Comparison of ENCODE assay signal across 11 mouse cellular contexts in genomic region chr1:194578270-194578669, GRCm38 (mm10). TPM values are rescaled to one million over a fixed set of nuclear protein-coding genes. Genes with fewer than 3 reads are reported as not detected.
DNase-seq lines count a peak whose midpoint lies in the region; ATAC-seq and TF ChIP-seq lines count a peak whose summit lies in the region.
"Had no signal": no experiment of that assay in that cellular context is flagged by ENCODE, and none has a peak within 500 bp of the region (broad histone marks: within the 10 kb centered on the region; RNA-seq: fewer than 3 reads in every experiment).

No protein-coding gene starts in this region.

- no peaks in the 10 kb centered on the region for H3K4me1 ChIP-seq in midbrain, embryonic 16.5 days (ENCODE audit: control insufficient read depth, insufficient read depth, low read length)
- peaks cover 4% of the 10 kb centered on the region; the same call in 1 of the 2 replicates for H3K4me1 ChIP-seq in midbrain, embryonic 10.5 days
- H3K4me1 ChIP-seq in lung, postnatal 0 days (ENCODE audit: insufficient read depth, low read depth, low read length), result no peaks in the 10 kb centered on the region
- H3K4me1 ChIP-seq in embryonic facial prominence, embryonic 10.5 days, result no peaks in the 10 kb centered on the region
- no peaks in the 10 kb centered on the region for H3K4me1 ChIP-seq in liver, embryonic 12.5 days
- H3K4me1 ChIP-seq: heart, embryonic 13.5 days; limb, embryonic 13.5 days had no signal

- H3K9me3 ChIP-seq in midbrain, embryonic 16.5 days (replicated peaks; ENCODE audit: control insufficient read depth, low read length, poor library complexity, severe bottlenecking), result no peaks in the 10 kb centered on the region
- no peaks in the 10 kb centered on the region for H3K9me3 ChIP-seq in midbrain, embryonic 10.5 days (replicated peaks)
- no peaks in the 10 kb centered on the region for H3K9me3 ChIP-seq in lung, postnatal 0 days (ENCODE audit: low read length)
- no peaks in the 10 kb centered on the region for H3K9me3 ChIP-seq in embryonic facial prominence, embryonic 10.5 days
- H3K9me3 ChIP-seq in liver, embryonic 12.5 days (replicated peaks), result no peaks in the 10 kb centered on the region
- H3K9me3 ChIP-seq: heart, embryonic 13.5 days; limb, embryonic 13.5 days had no signal

- 81% methylated on average over 3 of the region's 3 CpGs for WGBS in midbrain, embryonic 16.5 days
- WGBS in midbrain, embryonic 10.5 days, result 92% methylated on average over 3 of the region's 3 CpGs
- 75% methylated on average over 3 of the region's 3 CpGs for WGBS in lung, postnatal 0 days
- 89% methylated on average over 3 of the region's 3 CpGs for WGBS in embryonic facial prominence, embryonic 10.5 days
- 72% methylated on average over 3 of the region's 3 CpGs for WGBS in liver, embryonic 12.5 days (ENCODE audit: insufficient replicate concordance)

- ATAC-seq in midbrain, embryonic 16.5 days, result peak; percentile 36; the same call in 1 of the 2 replicates
- no peak for ATAC-seq in lung, postnatal 0 days
- ATAC-seq in liver, embryonic 12.5 days, result no peak

- no peak overlapping the region for H3K4me3 ChIP-seq in midbrain, embryonic 16.5 days (ENCODE audit: low read depth, low read length)
- H3K4me3 ChIP-seq in midbrain, embryonic 10.5 days, result no peak overlapping the region
- H3K4me3 ChIP-seq in lung, postnatal 0 days (ENCODE audit: low read depth, low read length), result no peak overlapping the region
- H3K4me3 ChIP-seq in embryonic facial prominence, embryonic 10.5 days, result no peak overlapping the region
- no peak overlapping the region for H3K4me3 ChIP-seq in liver, embryonic 12.5 days
- H3K4me3 ChIP-seq: heart, embryonic 13.5 days; limb, embryonic 13.5 days had no signal

- no peak overlapping the region for H3K27ac ChIP-seq in midbrain, embryonic 16.5 days (ENCODE audit: low read length)
- no peak overlapping the region for H3K27ac ChIP-seq in midbrain, embryonic 10.5 days (replicated peaks)
- no peak overlapping the region for H3K27ac ChIP-seq in lung, postnatal 0 days (ENCODE audit: low read length)
- H3K27ac ChIP-seq in embryonic facial prominence, embryonic 10.5 days (replicated peaks), result no peak overlapping the region
- no peak overlapping the region for H3K27ac ChIP-seq in liver, embryonic 12.5 days
- H3K27ac ChIP-seq: heart, embryonic 13.5 days; limb, embryonic 13.5 days had no signal

- no peak for DNase-seq in midbrain, embryonic 10.5 days (ENCODE audit: low spot score)
- DNase-seq in cerebellum, postnatal 14 days, result peak; percentile 95 to 97
- peak; percentile 36 to 57 for DNase-seq in layer of hippocampus, postnatal 36 days
- DNase-seq in lung, postnatal 0 days (ENCODE audit: low spot score), result no peak
- DNase-seq in embryonic facial prominence, embryonic 10.5 days (ENCODE audit: low spot score), result no peak
- DNase-seq: kidney, adult 8-10 months; lung, postnatal 4 days had no signal

- no peak overlapping the region for H3K4me2 ChIP-seq in midbrain, embryonic 16.5 days (ENCODE audit: low read length)
- H3K4me2 ChIP-seq in lung, postnatal 0 days (replicated peaks; ENCODE audit: low read depth, low read length), result no peak overlapping the region
- no peak overlapping the region for H3K4me2 ChIP-seq in liver, embryonic 12.5 days
- H3K4me2 ChIP-seq: heart, embryonic 13.5 days; limb, embryonic 13.5 days had no signal

- no peak for TF ChIP-seq CTCF in lung, postnatal 0 days (IDR thresholded peaks at IDR 0.05)

- TF ChIP-seq EP300 in lung, postnatal 0 days (IDR thresholded peaks at IDR 0.05), result no peak

- H3K27me3 ChIP-seq in midbrain, embryonic 16.5 days (ENCODE audit: control insufficient read depth, insufficient read depth, low read depth, low read length), result no peaks in the 10 kb centered on the region
- no peaks in the 10 kb centered on the region for H3K27me3 ChIP-seq in midbrain, embryonic 10.5 days (ENCODE audit: low read depth, poor library complexity, severe bottlenecking)
- H3K27me3 ChIP-seq in lung, postnatal 0 days (replicated peaks; ENCODE audit: insufficient read depth, low read length), result no peaks in the 10 kb centered on the region
- no peaks in the 10 kb centered on the region for H3K27me3 ChIP-seq in embryonic facial prominence, embryonic 10.5 days (replicated peaks; ENCODE audit: low read depth, poor library complexity, severe bottlenecking)
- 0 out of 2 replicates have a peak, but pooled peaks cover 2% of the 10 kb centered on the region for H3K27me3 ChIP-seq in liver, embryonic 12.5 days (replicated peaks)
- H3K27me3 ChIP-seq: heart, embryonic 13.5 days; limb, embryonic 13.5 days had no signal

- H3K36me3 ChIP-seq in midbrain, embryonic 16.5 days (ENCODE audit: control insufficient read depth, insufficient read depth, low read length), result no peaks in the 10 kb centered on the region
- H3K36me3 ChIP-seq in midbrain, embryonic 10.5 days, result no peaks in the 10 kb centered on the region
- H3K36me3 ChIP-seq in lung, postnatal 0 days (ENCODE audit: insufficient read depth, low read length), result no peaks in the 10 kb centered on the region
- no peaks in the 10 kb centered on the region for H3K36me3 ChIP-seq in embryonic facial prominence, embryonic 10.5 days (replicated peaks)
- H3K36me3 ChIP-seq in liver, embryonic 12.5 days, result no peaks in the 10 kb centered on the region
- H3K36me3 ChIP-seq: heart, embryonic 13.5 days; limb, embryonic 13.5 days had no signal

- H3K9ac ChIP-seq in midbrain, embryonic 16.5 days (ENCODE audit: low read depth, low read length), result no peak overlapping the region
- H3K9ac ChIP-seq in lung, postnatal 0 days (replicated peaks; ENCODE audit: low read depth), result no peak overlapping the region
- no peak overlapping the region for H3K9ac ChIP-seq in liver, embryonic 12.5 days
- H3K9ac ChIP-seq: heart, embryonic 13.5 days; limb, embryonic 13.5 days had no signal

RNA-seq across cellular contexts. Expression of gene Plxna2, which starts 39.7 kb away (rescaled TPM):
- polyA plus RNA-seq in midbrain, embryonic 16.5 days (2015; fragmentation: Nextera tagmentation; extraction: Ambion mirVana), result 18.1 and 22.0 TPM in 2 replicates
- 9.2 and 11.2 TPM in 2 replicates for polyA plus RNA-seq in midbrain, embryonic 10.5 days (2016; fragmentation: Nextera tagmentation; extraction: Ambion mirVana)
- 10 to 100 TPM; 65.0 to 73.0 TPM for total RNA-seq in layer of hippocampus, postnatal 36 days (2021)
- polyA plus RNA-seq in lung, postnatal 0 days (2015; fragmentation: Nextera tagmentation; extraction: Ambion mirVana), result 4.5 and 5.8 TPM in 2 replicates
- 12.9 and 15.3 TPM in 2 replicates for polyA plus RNA-seq in embryonic facial prominence, embryonic 10.5 days (2016; fragmentation: Nextera tagmentation; extraction: Ambion mirVana)
- polyA plus RNA-seq in liver, embryonic 12.5 days (2016; fragmentation: Nextera tagmentation; extraction: Ambion mirVana), result 1.8 and 2.1 TPM in 2 replicates

Comparison
In these comparisons a context has a peak if more than half of its experiments do, and no peak if none do; other contexts are left out.
1. DNase-seq: peak in cerebellum, postnatal 14 days (2 of 2) and layer of hippocampus, postnatal 36 days (2 of 2); none in midbrain, embryonic 10.5 days (single experiment), lung, postnatal 0 days (single experiment) and embryonic facial prominence, embryonic 10.5 days (single experiment).